Mouse (Mus musculus): ENCODE measurements around the gene Enpp1. TPM values are rescaled to one million over a fixed set of nuclear protein-coding genes. Genes with fewer than 3 reads are reported as not detected.

Enpp1 gene
- polyA plus RNA-seq, 1 experiment from 2014 or later, result 7.2 TPM

DNA sequence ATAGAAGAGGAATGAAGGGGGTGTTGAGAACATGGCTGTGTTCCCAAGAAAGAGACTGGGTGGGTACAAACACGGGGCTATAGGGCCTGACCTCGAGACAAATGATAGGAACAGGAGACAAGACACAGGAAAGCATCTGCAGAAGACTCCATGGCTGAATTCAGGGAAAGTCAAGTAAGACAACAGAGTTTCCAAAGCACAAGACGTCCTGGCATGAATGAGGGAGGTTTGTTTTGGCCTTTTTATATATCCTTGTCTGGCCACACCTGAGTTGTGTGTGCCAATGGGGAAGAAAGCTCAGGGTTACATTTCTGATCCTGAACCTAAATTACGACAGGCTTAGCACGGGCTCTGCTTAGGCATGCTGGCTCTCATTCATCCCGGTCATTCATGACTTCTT is 4.2 kb downstream of the Enpp1 start:
- Histone ChIP-seq H3K9me3 (ENCODE audit: control insufficient read depth, low read length) (no peaks in the 10 kb centered on the region), H3K27me3 (ENCODE audit: control insufficient read depth, insufficient read depth, low read length) (no peaks in the 10 kb centered on the region)

DNA sequence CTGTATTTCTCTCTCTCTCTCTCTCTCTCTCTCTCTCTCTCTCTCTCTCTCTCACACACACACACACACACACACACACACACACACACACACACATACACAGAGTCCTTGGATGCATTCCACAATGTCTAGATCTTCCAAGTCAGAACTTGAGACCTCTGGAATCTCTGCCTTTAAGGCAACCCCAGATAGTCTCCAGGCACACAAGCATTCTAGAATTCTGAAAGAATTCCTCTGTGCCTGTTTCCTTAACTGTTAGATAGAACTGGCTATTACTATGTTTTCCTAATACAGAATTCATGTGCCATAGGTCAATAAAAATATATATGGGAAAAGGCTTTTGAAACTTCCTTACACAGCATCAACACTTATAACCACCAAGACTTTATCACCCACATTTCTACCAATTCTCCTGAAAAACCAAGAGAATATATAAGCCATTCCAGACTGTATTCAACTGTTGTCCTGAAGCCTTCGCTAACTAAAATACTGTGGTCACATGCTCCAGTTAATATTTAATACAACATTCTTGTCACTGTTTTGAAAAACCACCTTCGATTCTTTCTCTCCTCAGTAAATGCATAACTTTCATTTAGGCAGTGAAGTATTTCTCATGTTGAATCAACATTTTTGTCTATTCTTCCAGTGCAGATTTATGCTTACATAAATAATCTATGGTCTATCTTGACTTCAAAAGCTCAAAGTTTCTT is 5.4 kb downstream of the Enpp1 start:
- WGBS, result 80% methylated on average over 2 of the region's 2 CpGs
- ATAC-seq (ENCODE audit: insufficient number of reproducible peaks, insufficient read depth, low FRiP score, low read depth), result no peak
- no peaks in the 10 kb centered on the region for H3K36me3 ChIP-seq (ENCODE audit: control insufficient read depth, insufficient read depth, low read length)
- no peak overlapping the region for H3K9ac ChIP-seq (ENCODE audit: low read length)
- no peak overlapping the region for H3K27ac ChIP-seq (replicated peaks in 1 of 2; ENCODE audit: control insufficient read depth in 1 of 2, insufficient read depth in 1 of 2, low read depth in 2 of 2, low read length in 2 of 2)
- no peak overlapping the region for H3K4me2 ChIP-seq (ENCODE audit: low read length)
- H3K9me3 ChIP-seq (ENCODE audit: control insufficient read depth, low read length), result no peaks in the 10 kb centered on the region
- no peak overlapping the region for H3K4me3 ChIP-seq (ENCODE audit: control insufficient read depth in 1 of 2, insufficient read depth in 1 of 2, low read depth in 1 of 2, low read length in 2 of 2)
- H3K27me3 ChIP-seq (ENCODE audit: control insufficient read depth, insufficient read depth, low read length), result no peaks in the 10 kb centered on the region
- peaks cover 0 to 5% of the 10 kb centered on the region in 2 experiments; a peak in 1 of 4 replicates for H3K4me1 ChIP-seq (ENCODE audit: control insufficient read depth in 2 of 2, insufficient read depth in 2 of 2, low read length in 2 of 2)

More for the DNA sequence above, 4.2 kb downstream of the Enpp1 start:
- Histone ChIP-seq H3K4me3 (ENCODE audit: control insufficient read depth in 1 of 2, insufficient read depth in 1 of 2, low read depth in 1 of 2, low read length in 2 of 2) (no peak overlapping the region), H3K36me3 (ENCODE audit: control insufficient read depth, insufficient read depth, low read length) (no peaks in the 10 kb centered on the region), H3K4me1 (ENCODE audit: control insufficient read depth in 2 of 2, insufficient read depth in 2 of 2, low read length in 2 of 2) (peaks cover 0 to 5% of the 10 kb centered on the region in 2 experiments; a peak in 1 of 4 replicates), H3K27ac (replicated peaks in 1 of 2; ENCODE audit: control insufficient read depth in 1 of 2, insufficient read depth in 1 of 2, low read depth in 2 of 2, low read length in 2 of 2) (no peak overlapping the region), H3K4me2 (ENCODE audit: low read length) (no peak overlapping the region), H3K9ac (ENCODE audit: low read length) (no peak overlapping the region)
- 77% methylated on average over 6 of the region's 6 CpGs for WGBS
- no peak for ATAC-seq (ENCODE audit: insufficient number of reproducible peaks, insufficient read depth, low FRiP score, low read depth)

DNA sequence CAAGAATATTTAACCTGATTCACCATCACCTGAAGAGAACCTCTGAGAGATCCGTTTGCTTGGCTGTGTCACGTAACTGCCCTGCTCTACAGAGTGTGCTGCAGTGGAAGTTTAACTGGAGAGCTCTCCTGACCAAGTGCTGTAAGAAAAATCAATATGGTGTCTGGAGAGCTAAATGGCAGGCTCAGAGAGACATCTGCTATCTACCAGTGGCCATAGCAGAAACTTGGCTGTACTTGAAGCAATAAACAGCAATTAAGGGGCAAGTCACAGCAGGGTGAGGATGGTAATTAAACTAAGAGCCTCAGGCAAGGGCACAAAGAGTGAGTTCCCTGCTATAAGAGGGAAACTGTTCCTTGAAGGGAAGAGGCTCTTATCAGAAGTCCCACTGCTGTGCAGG is 9.3 kb downstream of the Enpp1 start:
- no peak overlapping the region for H3K4me3 ChIP-seq (ENCODE audit: control insufficient read depth in 1 of 2, insufficient read depth in 1 of 2, low read depth in 1 of 2, low read length in 2 of 2)
- H3K9me3 ChIP-seq (ENCODE audit: control insufficient read depth, low read length), result no peaks in the 10 kb centered on the region
- no peaks in the 10 kb centered on the region for H3K36me3 ChIP-seq (ENCODE audit: control insufficient read depth, insufficient read depth, low read length)
- H3K9ac ChIP-seq (ENCODE audit: low read length), result no peak overlapping the region
- WGBS, result 77% methylated on average over 2 of the region's 2 CpGs
- H3K27me3 ChIP-seq (ENCODE audit: control insufficient read depth, insufficient read depth, low read length), result no peaks in the 10 kb centered on the region
- no peak overlapping the region for H3K4me2 ChIP-seq (ENCODE audit: low read length)
- H3K27ac ChIP-seq (replicated peaks in 1 of 2; ENCODE audit: control insufficient read depth in 1 of 2, insufficient read depth in 1 of 2, low read depth in 2 of 2, low read length in 2 of 2), result no peak overlapping the region
- 0 out of 4 replicates have a peak, but pooled peaks cover 0 to 2% of the 10 kb centered on the region in 2 experiments for H3K4me1 ChIP-seq (ENCODE audit: control insufficient read depth in 2 of 2, insufficient read depth in 2 of 2, low read length in 2 of 2)
- no peak for ATAC-seq (ENCODE audit: insufficient number of reproducible peaks, insufficient read depth, low FRiP score, low read depth)

DNA sequence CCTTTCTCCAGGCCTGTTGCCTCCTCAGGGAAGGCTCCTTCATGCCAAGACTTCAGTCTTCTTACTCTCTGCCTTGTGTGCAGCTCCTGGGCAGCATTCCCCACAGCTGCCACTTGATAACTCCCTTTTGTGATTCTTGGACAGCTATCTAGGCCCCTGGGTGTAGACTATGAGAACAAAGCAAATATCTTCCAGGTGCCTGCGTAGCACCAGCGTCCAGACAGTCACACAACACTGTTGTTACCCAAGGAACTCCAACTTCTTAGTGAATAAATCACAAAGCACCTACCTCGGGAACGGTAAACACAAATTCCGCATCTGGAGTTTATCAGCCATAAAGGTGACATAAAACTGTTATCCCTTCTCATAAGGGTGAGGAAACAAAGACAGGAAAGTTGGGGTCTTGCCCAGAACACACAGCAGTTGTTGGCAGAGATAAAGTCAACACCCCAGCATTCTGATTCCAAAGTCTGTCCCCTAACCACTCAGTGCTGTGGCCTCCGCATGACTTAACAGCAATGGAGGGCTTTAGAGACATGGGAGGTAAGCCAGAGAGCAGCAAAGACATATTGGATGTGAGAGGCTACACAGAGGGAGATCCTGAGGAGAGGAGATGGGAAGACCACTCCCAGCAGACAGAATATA is 13.7 kb downstream of the Enpp1 start:
- Histone ChIP-seq H3K27ac (replicated peaks in 1 of 2; ENCODE audit: control insufficient read depth in 1 of 2, insufficient read depth in 1 of 2, low read depth in 2 of 2, low read length in 2 of 2) (no peak overlapping the region), H3K36me3 (ENCODE audit: control insufficient read depth, insufficient read depth, low read length) (no peaks in the 10 kb centered on the region), H3K4me2 (ENCODE audit: low read length) (no peak overlapping the region), H3K27me3 (ENCODE audit: control insufficient read depth, insufficient read depth, low read length) (no peaks in the 10 kb centered on the region), H3K9me3 (ENCODE audit: control insufficient read depth, low read length) (no peaks in the 10 kb centered on the region), H3K9ac (ENCODE audit: low read length) (no peak overlapping the region), H3K4me3 (ENCODE audit: control insufficient read depth in 1 of 2, insufficient read depth in 1 of 2, low read depth in 1 of 2, low read length in 2 of 2) (no peak overlapping the region), H3K4me1 (ENCODE audit: control insufficient read depth in 2 of 2, insufficient read depth in 2 of 2, low read length in 2 of 2) (0 out of 4 replicates have a peak, but pooled peaks cover 0 to 2% of the 10 kb centered on the region in 2 experiments)
- 64% methylated on average over 6 of the region's 6 CpGs for WGBS
- no peak for ATAC-seq (ENCODE audit: insufficient number of reproducible peaks, insufficient read depth, low FRiP score, low read depth)

- WGBS, result 72% methylated on average over 3 of the region's 3 CpGs
- Histone ChIP-seq H3K9me3 (ENCODE audit: control insufficient read depth, low read length) (no peaks in the 10 kb centered on the region), H3K9ac (ENCODE audit: low read length) (no peak overlapping the region), H3K4me1 (ENCODE audit: control insufficient read depth in 2 of 2, insufficient read depth in 2 of 2, low read length in 2 of 2) (0 out of 4 replicates have a peak, but pooled peaks cover 0 to 2% of the 10 kb centered on the region in 2 experiments), H3K27me3 (ENCODE audit: control insufficient read depth, insufficient read depth, low read length) (no peaks in the 10 kb centered on the region), H3K27ac (replicated peaks in 1 of 2; ENCODE audit: control insufficient read depth in 1 of 2, insufficient read depth in 1 of 2, low read depth in 2 of 2, low read length in 2 of 2) (no peak overlapping the region), H3K4me3 (ENCODE audit: control insufficient read depth in 1 of 2, insufficient read depth in 1 of 2, low read depth in 1 of 2, low read length in 2 of 2) (no peak overlapping the region), H3K4me2 (ENCODE audit: low read length) (no peak overlapping the region), H3K36me3 (ENCODE audit: control insufficient read depth, insufficient read depth, low read length) (no peaks in the 10 kb centered on the region)
- no peak for ATAC-seq (ENCODE audit: insufficient number of reproducible peaks, insufficient read depth, low FRiP score, low read depth)
Observed at GRCm38 (mm10) chr10:24696761-24697160, 15.2 kb downstream of the Enpp1 start.

DNA sequence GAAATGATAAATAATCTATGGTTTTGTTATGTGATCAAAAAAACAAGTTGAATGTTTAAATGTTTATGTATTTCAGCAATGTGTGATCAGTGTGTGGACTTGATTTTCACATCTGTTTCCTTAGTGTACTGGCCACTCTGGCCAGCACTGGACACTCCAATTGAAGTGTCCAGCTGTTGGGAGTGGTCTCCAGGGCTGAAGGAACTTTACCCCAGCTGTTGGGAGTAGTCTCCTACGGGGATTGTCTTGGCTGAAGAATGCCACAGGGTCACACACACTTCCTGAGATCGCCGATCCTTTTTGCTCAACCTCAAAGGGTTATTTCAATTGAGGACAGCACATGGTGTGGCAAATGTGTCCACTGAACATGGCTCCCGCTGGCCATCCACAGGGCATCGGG is 16.2 kb downstream of the Enpp1 start:
- no peak overlapping the region for H3K9ac ChIP-seq (ENCODE audit: low read length)
- no peak overlapping the region for H3K27ac ChIP-seq (replicated peaks in 1 of 2; ENCODE audit: control insufficient read depth in 1 of 2, insufficient read depth in 1 of 2, low read depth in 2 of 2, low read length in 2 of 2)
- no peaks in the 10 kb centered on the region for H3K27me3 ChIP-seq (ENCODE audit: control insufficient read depth, insufficient read depth, low read length)
- no peaks in the 10 kb centered on the region for H3K36me3 ChIP-seq (ENCODE audit: control insufficient read depth, insufficient read depth, low read length)
- H3K4me2 ChIP-seq (ENCODE audit: low read length), result no peak overlapping the region
- 82% methylated on average over 5 of the region's 5 CpGs for WGBS
- no peaks in the 10 kb centered on the region for H3K9me3 ChIP-seq (ENCODE audit: control insufficient read depth, low read length)
- ATAC-seq (ENCODE audit: insufficient number of reproducible peaks, insufficient read depth, low FRiP score, low read depth), result no peak
- 0 out of 4 replicates have a peak, but pooled peaks cover 0 to 2% of the 10 kb centered on the region in 2 experiments for H3K4me1 ChIP-seq (ENCODE audit: control insufficient read depth in 2 of 2, insufficient read depth in 2 of 2, low read length in 2 of 2)
- H3K4me3 ChIP-seq (ENCODE audit: control insufficient read depth in 1 of 2, insufficient read depth in 1 of 2, low read depth in 1 of 2, low read length in 2 of 2), result no peak overlapping the region

GRCm38 (mm10) chr10:24682518-24683104 is 29.3 kb downstream of the Enpp1 start:
- Histone ChIP-seq H3K4me1 (ENCODE audit: control insufficient read depth in 2 of 2, insufficient read depth in 2 of 2, low read length in 2 of 2) (no peaks in the 10 kb centered on the region), H3K9me3 (ENCODE audit: control insufficient read depth, low read length) (no peaks in the 10 kb centered on the region), H3K36me3 (ENCODE audit: control insufficient read depth, insufficient read depth, low read length) (no peaks in the 10 kb centered on the region), H3K4me2 (ENCODE audit: low read length) (no peak overlapping the region), H3K27ac (replicated peaks in 1 of 2; ENCODE audit: control insufficient read depth in 1 of 2, insufficient read depth in 1 of 2, low read depth in 2 of 2, low read length in 2 of 2) (no peak overlapping the region), H3K4me3 (ENCODE audit: control insufficient read depth in 1 of 2, insufficient read depth in 1 of 2, low read depth in 1 of 2, low read length in 2 of 2) (no peak overlapping the region), H3K27me3 (ENCODE audit: control insufficient read depth, insufficient read depth, low read length) (no peaks in the 10 kb centered on the region), H3K9ac (ENCODE audit: low read length) (no peak overlapping the region)
- ATAC-seq (ENCODE audit: insufficient number of reproducible peaks, insufficient read depth, low FRiP score, low read depth), result no peak
- 77% methylated on average over 7 of the region's 7 CpGs for WGBS
